Mouse (Mus musculus) right cerebral cortex, adult 18-20 months (tissue): ENCODE data around the gene Osbpl9.

Experiments
- DNase-seq: peaks from one replicate; pipeline ENCODE4 v3.0.0; 2022; ENCODE audit warnings: mixed read lengths

The Osbpl9 gene

DNA sequence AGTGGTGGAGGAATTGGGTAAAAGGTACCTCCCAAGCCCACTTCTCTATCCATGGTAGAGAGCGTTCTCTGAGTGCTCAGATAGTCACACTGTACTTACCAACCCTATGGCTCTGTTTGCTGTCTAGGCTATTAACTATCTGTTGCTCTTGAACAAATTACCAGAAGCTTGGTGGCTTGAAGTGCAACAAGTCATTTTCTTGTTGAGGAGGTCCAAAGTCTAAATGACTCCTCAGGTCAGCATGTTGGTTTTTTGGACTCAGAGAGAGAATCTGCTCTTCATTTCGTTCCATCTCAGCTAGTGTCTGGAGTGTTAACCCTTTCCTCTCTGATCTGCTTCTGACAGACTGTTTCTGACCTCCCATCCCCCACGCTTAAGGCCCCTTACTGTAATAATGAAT lies 177.0 kb downstream of the Osbpl9 start:
- DNase-seq, result no peak

DNA sequence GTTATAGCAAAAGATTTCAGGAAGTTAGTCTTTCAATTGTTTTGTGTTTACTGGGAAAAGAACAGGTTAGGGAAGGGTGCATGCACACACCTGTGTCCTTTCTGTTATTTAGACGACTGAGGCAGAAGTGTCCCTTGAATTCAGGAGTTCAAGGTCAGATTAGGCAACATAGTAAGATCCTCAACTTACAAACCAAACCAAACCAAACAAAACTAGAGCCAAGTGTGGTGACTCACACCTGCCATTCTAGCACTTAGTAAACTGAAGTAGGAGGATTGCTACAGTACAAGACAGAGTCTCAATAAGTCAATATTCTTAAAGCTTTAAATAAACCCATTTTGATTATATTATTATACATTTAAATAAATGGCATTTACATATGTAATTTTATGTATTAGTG lies 180.1 kb downstream of the Osbpl9 start:
- DNase-seq, result no peak

DNA sequence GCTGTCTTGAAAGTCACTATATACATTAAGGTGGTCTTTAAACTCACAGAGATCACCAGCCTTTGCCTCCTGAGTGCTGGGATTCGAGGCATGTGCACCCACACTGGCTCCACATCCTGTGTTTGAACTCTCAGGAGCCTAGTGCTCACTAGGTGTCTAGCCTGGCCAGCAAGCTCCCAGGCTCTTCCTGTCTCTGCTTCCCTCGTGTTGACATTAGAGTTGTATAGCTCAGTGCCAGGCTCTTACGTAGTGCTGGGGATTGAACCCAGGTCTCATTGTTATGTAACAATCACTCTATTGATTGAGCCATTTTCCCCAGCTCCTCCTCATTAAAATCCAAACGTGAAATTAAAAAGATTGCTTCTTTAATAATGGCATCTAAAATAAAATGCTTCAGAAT lies 182.8 kb downstream of the Osbpl9 start:
- DNase-seq, result no peak

DNA sequence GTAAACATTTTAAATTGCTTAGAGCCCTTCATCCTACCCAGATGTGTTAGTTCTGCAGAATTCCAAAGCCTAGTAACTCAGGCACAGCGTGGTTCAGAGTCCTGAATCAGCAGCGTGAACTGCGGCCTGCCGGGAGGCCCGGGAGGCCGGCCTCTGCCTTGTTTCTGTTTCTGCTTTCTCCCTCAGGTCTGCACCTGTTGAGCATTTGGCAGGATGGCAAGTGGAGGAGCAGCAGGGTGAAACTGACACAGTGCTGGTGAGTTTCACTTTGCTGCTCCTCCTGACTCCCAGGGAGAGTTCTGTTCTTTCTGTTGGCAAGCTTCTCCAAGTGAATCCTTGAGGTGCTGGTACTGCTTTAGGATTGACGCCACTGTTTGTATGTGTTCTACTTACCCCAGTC lies 184.6 kb downstream of the Osbpl9 start:
- DNase-seq, result no peak

DNA sequence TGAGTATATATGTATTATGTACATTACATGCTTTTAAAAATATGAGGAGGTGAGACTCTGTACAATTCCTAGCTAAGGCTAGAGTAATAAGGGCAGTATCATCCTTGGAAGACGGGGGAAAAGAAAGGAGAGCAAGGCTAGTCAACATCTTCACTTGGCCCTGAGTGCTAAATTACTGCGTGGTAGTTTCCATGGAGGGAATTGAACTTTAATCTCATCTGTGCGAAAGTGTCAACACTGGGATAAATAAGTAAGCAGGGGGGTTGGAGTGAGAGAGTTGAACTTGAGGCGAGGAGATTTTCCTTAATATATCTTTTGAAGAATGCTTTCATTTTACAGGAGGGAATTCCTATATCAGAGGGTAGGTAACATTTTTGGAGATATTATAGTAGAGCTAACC lies 188.0 kb downstream of the Osbpl9 start:
- no peak for DNase-seq
